Mouse (Mus musculus) neural tube, embryonic 14.5 days (tissue): ENCODE data around the gene Armcx1. TPM values are rescaled to one million over a fixed set of nuclear protein-coding genes. Genes with fewer than 3 reads are reported as not detected.
"Not testable (repeated sequence)": the region's sequence is repeated elsewhere in the genome, so short reads cannot be mapped to it uniquely, and the experiment has no call there.

ENCODE experiments used
- ATAC-seq: fragments of 200-750 bp; cut with Nextera tagmentation; 2 replicates; pipeline ENCODE4 v1.8.0; 2017; ENCODE audit warnings: low read depth, mild to moderate bottlenecking, moderate TSS enrichment, moderate library complexity
- H3K27ac ChIP-seq: fragments of 300-500 bp; sonication (generic); 2 replicates; pipeline ENCODE4 v1.5.1; 2014; ENCODE audit warnings: low read depth, mild to moderate bottlenecking, control low read depth, low read length, moderate library complexity, mixed read lengths
- H3K27me3 ChIP-seq: fragments of 300-500 bp; sonication (generic); 2 replicates; pipeline ENCODE4 v1.6.1; 2014; ENCODE audit warnings: low read length; ENCODE audit not compliant: control insufficient read depth, insufficient read depth
- H3K36me3 ChIP-seq: fragments of 300-500 bp; sonication (generic); 2 replicates; pipeline ENCODE4 v1.6.1; 2014; ENCODE audit warnings: low read length, mixed read lengths; ENCODE audit not compliant: control insufficient read depth, insufficient read depth
- H3K4me1 ChIP-seq: fragments of 300-500 bp; sonication (generic); 2 replicates; pipeline ENCODE4 v1.6.1; 2014; ENCODE audit warnings: low read length; ENCODE audit not compliant: control insufficient read depth, insufficient read depth
- H3K4me2 ChIP-seq: fragments of 300-500 bp; sonication (generic); 2 replicates; pipeline ENCODE4 v1.6.1; 2014; ENCODE audit warnings: mild to moderate bottlenecking, low read depth, low read length, control low read depth
- H3K4me3 ChIP-seq: fragments of 300-500 bp; sonication (generic); 2 replicates; pipeline ENCODE4 v1.5.1; 2014; ENCODE audit warnings: low read depth, low read length, control low read depth, mixed read lengths
- H3K9ac ChIP-seq: fragments of 300-500 bp; sonication (generic); replicated peaks from 2 replicates; pipeline ENCODE4 v1.6.1; 2014; ENCODE audit warnings: low read depth, mild to moderate bottlenecking, control low read depth, low read length, mixed read lengths
- H3K9me3 ChIP-seq: fragments of 300-500 bp; sonication (generic); 2 replicates; pipeline ENCODE4 v1.6.1; 2016; ENCODE audit warnings: low read length; ENCODE audit not compliant: control insufficient read depth
- WGBS: fragments of 180-500 bp; shearing (Covaris S2); extraction: QIAGEN DNeasy Blood & Tissue Kit; methylation state at CpG from one replicate; pipeline ENCODE4 v1.1.7; 2014; 5-methylcytosine and 5-hydroxymethylcytosine counted together
- polyA plus RNA-seq: library from polyadenylated mRNA; unstranded; fragments of >200 nt; fragmentation: Nextera tagmentation; extraction: Ambion mirVana; gene quantifications from 2 replicates; pipeline ENCODE4 v1.2.1, GENCODE M21; 2014

Gene Armcx1
- polyA plus RNA-seq, 1 experiment from 2014 or later: 85.4 TPM

- ATAC-seq: no peak
- 0 out of 2 replicates have a peak, but pooled peaks cover 5% of the 10 kb centered on the region for H3K36me3 ChIP-seq
- no peak overlapping the region for H3K4me2 ChIP-seq
- H3K4me1 ChIP-seq: no peaks in the 10 kb centered on the region
- 27% methylated on average over 3 of the region's 3 CpGs for WGBS
- no peak overlapping the region for H3K4me3 ChIP-seq
- H3K27me3 ChIP-seq: peaks cover 3% of the 10 kb centered on the region; the same call in 1 of the 2 replicates
- no peak overlapping the region for H3K27ac ChIP-seq
- no peaks in the 10 kb centered on the region for H3K9me3 ChIP-seq
- no peak overlapping the region for H3K9ac ChIP-seq
Observed at GRCm38 (mm10) chrX:134716863-134717262, 900 bp upstream of the Armcx1 start.

GRCm38 (mm10) chrX:134718524-134718923 lies 761 bp downstream of the Armcx1 start:
- peak overlapping the region; percentile 54 for H3K4me3 ChIP-seq
- WGBS: 25% methylated on average over 14 of the region's 14 CpGs
- H3K36me3 ChIP-seq: 0 out of 2 replicates have a peak, but pooled peaks cover 5% of the 10 kb centered on the region
- peak overlapping the region; percentile 80 for H3K9ac ChIP-seq
- H3K4me2 ChIP-seq: peak overlapping the region; percentile 48
- H3K27ac ChIP-seq: peak overlapping the region; percentile 93
- no peaks in the 10 kb centered on the region for H3K9me3 ChIP-seq
- H3K27me3 ChIP-seq: peaks cover 3% of the 10 kb centered on the region; the same call in 1 of the 2 replicates
- H3K4me1 ChIP-seq: no peaks in the 10 kb centered on the region
- peak; percentile 88 for ATAC-seq

- not testable (repeated sequence) for H3K36me3 ChIP-seq, H3K4me1 ChIP-seq, H3K27me3 ChIP-seq, H3K27ac ChIP-seq, H3K9me3 ChIP-seq, H3K4me2 ChIP-seq, H3K4me3 ChIP-seq, H3K9ac ChIP-seq
- 21% methylated on average over 1 of the region's 2 CpGs for WGBS
- ATAC-seq: peak; percentile 17; the same call in 1 of the 2 replicates
Observed at GRCm38 (mm10) chrX:134723762-134724161, 6.0 kb downstream of the Armcx1 start.

GRCm38 (mm10) chrX:134729778-134730177 lies 12.0 kb downstream of the Armcx1 start:
- Histone ChIP-seq H3K4me2 (no peak overlapping the region), H3K4me3 (no peak overlapping the region), H3K27ac (no peak overlapping the region), H3K9ac (no peak overlapping the region), H3K4me1 (no peaks in the 10 kb centered on the region), H3K36me3 (no peaks in the 10 kb centered on the region), H3K27me3 (no peaks in the 10 kb centered on the region), H3K9me3 (no peaks in the 10 kb centered on the region)
- no peak for ATAC-seq
- WGBS: 46% methylated on average over 4 of the region's 4 CpGs

- no peaks in the 10 kb centered on the region for H3K4me1 ChIP-seq
- H3K9ac ChIP-seq: no peak overlapping the region
- no peaks in the 10 kb centered on the region for H3K36me3 ChIP-seq
- no peak overlapping the region for H3K4me3 ChIP-seq
- H3K27me3 ChIP-seq: no peaks in the 10 kb centered on the region
- no peak overlapping the region for H3K4me2 ChIP-seq
- H3K9me3 ChIP-seq: no peaks in the 10 kb centered on the region
- no peak for ATAC-seq
- no peak overlapping the region for H3K27ac ChIP-seq
- 100% methylated on average over 1 of the region's 1 CpGs for WGBS
Observed at GRCm38 (mm10) chrX:134737796-134738195, 20.0 kb downstream of the Armcx1 start.

GRCm38 (mm10) chrX:134739160-134739559 lies 21.4 kb downstream of the Armcx1 start:
- Histone ChIP-seq H3K4me2 (no peak overlapping the region), H3K9ac (no peak overlapping the region), H3K9me3 (no peaks in the 10 kb centered on the region), H3K4me1 (no peaks in the 10 kb centered on the region), H3K27ac (no peak overlapping the region), H3K27me3 (no peaks in the 10 kb centered on the region), H3K36me3 (no peaks in the 10 kb centered on the region), H3K4me3 (no peak overlapping the region)
- WGBS: 71% methylated on average over 4 of the region's 4 CpGs
- no peak for ATAC-seq

- Histone ChIP-seq H3K27ac (no peak overlapping the region), H3K4me2 (no peak overlapping the region), H3K36me3 (no peaks in the 10 kb centered on the region), H3K27me3 (no peaks in the 10 kb centered on the region), H3K4me3 (no peak overlapping the region), H3K9me3 (no peaks in the 10 kb centered on the region), H3K4me1 (no peaks in the 10 kb centered on the region), H3K9ac (no peak overlapping the region)
- 77% methylated on average over 5 of the region's 5 CpGs for WGBS
- ATAC-seq: no peak
Observed at GRCm38 (mm10) chrX:134741862-134742261, 24.1 kb downstream of the Armcx1 start.

- Histone ChIP-seq H3K4me3 (no peak overlapping the region), H3K9ac (no peak overlapping the region), H3K27ac (no peak overlapping the region), H3K9me3 (no peaks in the 10 kb centered on the region), H3K4me1 (no peaks in the 10 kb centered on the region), H3K27me3 (no peaks in the 10 kb centered on the region), H3K4me2 (no peak overlapping the region), H3K36me3 (no peaks in the 10 kb centered on the region)
- ATAC-seq: peak; percentile 60; the same call in 1 of the 2 replicates
- 35% methylated on average over 5 of the region's 5 CpGs for WGBS
Observed at GRCm38 (mm10) chrX:134746459-134746858, 28.7 kb downstream of the Armcx1 start.

- Histone ChIP-seq H3K36me3 (no peaks in the 10 kb centered on the region), H3K27ac (peak within 1 kb of the TSS; percentile 74)
- ATAC-seq: peak; percentile 96
Observed at GRCm38 (mm10) chrX:134750764-134751592, 33.2 kb downstream of the Armcx1 start, which contains the start of gene Armcx6. Gene Armcx6, minus strand, starts transcription at chrX:134751417.

More at GRCm38 (mm10) chrX:134750764-134751592, 33.2 kb downstream of the Armcx1 start, which contains the start of gene Armcx6:
- 17% methylated on average over 32 of the region's 36 CpGs for WGBS
- H3K4me2 ChIP-seq: peak within 1 kb of the TSS; percentile 48
- H3K4me3 ChIP-seq: peak within 1 kb of the TSS; percentile 43
- H3K4me1 ChIP-seq: no peaks in the 10 kb centered on the region
- no peaks in the 10 kb centered on the region for H3K27me3 ChIP-seq
- H3K9me3 ChIP-seq: no peaks in the 10 kb centered on the region
- H3K9ac ChIP-seq: peak within 1 kb of the TSS; percentile 56
